Mouse (Mus musculus): ENCODE measurements around the gene Ankrd49. TPM values are rescaled to one million over a fixed set of nuclear protein-coding genes. Genes with fewer than 3 reads are reported as not detected.

The Ankrd49 gene
- polyA plus RNA-seq (2014; fragmentation: Nextera tagmentation; extraction: Ambion mirVana): 25.3 and 27.2 TPM in 2 replicates

- Histone ChIP-seq H3K9me3 (ENCODE audit: control insufficient read depth, low read length) (no peaks in the 10 kb centered on the region), H3K4me2 (replicated peaks) (peak within 1 kb of the TSS; percentile 77), H3K4me1 (replicated peaks; ENCODE audit: control insufficient read depth, insufficient read depth, low read length) (peaks cover 10% of the 10 kb centered on the region; the same call in 1 of the 2 replicates), H3K9ac (peak within 1 kb of the TSS; percentile 80), H3K27ac (peak within 1 kb of the TSS; percentile 91), H3K27me3 (ENCODE audit: control insufficient read depth, insufficient read depth, low read length) (no peaks in the 10 kb centered on the region), H3K4me3 (replicated peaks; ENCODE audit: low read length) (peak within 1 kb of the TSS; percentile 61), H3K36me3 (replicated peaks; ENCODE audit: control insufficient read depth, insufficient read depth) (peaks cover 50% of the 10 kb centered on the region)
- peak; percentile 100 for ATAC-seq (ENCODE audit: low FRiP score)
- DNase-seq (ENCODE audit: low spot score): peak; percentile 99
- under 1% methylated on average over 62 of the region's 62 CpGs for WGBS
Measured at GRCm38 (mm10) chr9:14784039-14785002, at the start of gene Ankrd49, which contains the start of gene Mre11a. Ankrd49 (minus strand) TSS chr9:14784856. Mre11a (plus strand) TSS chr9:14784654.

GRCm38 (mm10) chr9:14832046-14832445 lies 47.4 kb upstream of the Ankrd49 start:
- ATAC-seq (ENCODE audit: low FRiP score): no peak
- H3K4me2 ChIP-seq (replicated peaks): no peak overlapping the region
- no peak for DNase-seq (ENCODE audit: low spot score)
- no peak overlapping the region for H3K4me3 ChIP-seq (replicated peaks; ENCODE audit: low read length)
- WGBS: 89% methylated on average over 5 of the region's 5 CpGs
- H3K4me1 ChIP-seq (replicated peaks; ENCODE audit: control insufficient read depth, insufficient read depth, low read length): no peaks in the 10 kb centered on the region
- H3K36me3 ChIP-seq (replicated peaks; ENCODE audit: control insufficient read depth, insufficient read depth): peaks cover 69% of the 10 kb centered on the region
- H3K9me3 ChIP-seq (ENCODE audit: control insufficient read depth, low read length): no peaks in the 10 kb centered on the region
- no peak overlapping the region for H3K27ac ChIP-seq
- no peaks in the 10 kb centered on the region for H3K27me3 ChIP-seq (ENCODE audit: control insufficient read depth, insufficient read depth, low read length)
- no peak overlapping the region for H3K9ac ChIP-seq

- H3K36me3 ChIP-seq (replicated peaks; ENCODE audit: control insufficient read depth, insufficient read depth): peaks cover 51% of the 10 kb centered on the region
- H3K9ac ChIP-seq: no peak overlapping the region
- ATAC-seq (ENCODE audit: low FRiP score) (no peak), DNase-seq (ENCODE audit: low spot score) (no peak)
- no peaks in the 10 kb centered on the region for H3K4me1 ChIP-seq (replicated peaks; ENCODE audit: control insufficient read depth, insufficient read depth, low read length)
- H3K27ac ChIP-seq: no peak overlapping the region
- no peak overlapping the region for H3K4me2 ChIP-seq (replicated peaks)
- H3K27me3 ChIP-seq (ENCODE audit: control insufficient read depth, insufficient read depth, low read length): no peaks in the 10 kb centered on the region
- no peaks in the 10 kb centered on the region for H3K9me3 ChIP-seq (ENCODE audit: control insufficient read depth, low read length)
- WGBS: 89% methylated on average over 2 of the region's 2 CpGs
- no peak overlapping the region for H3K4me3 ChIP-seq (replicated peaks; ENCODE audit: low read length)
Measured at GRCm38 (mm10) chr9:14827875-14828274, 43.2 kb upstream of the Ankrd49 start.

- H3K36me3 ChIP-seq (replicated peaks; ENCODE audit: control insufficient read depth, insufficient read depth): peaks cover 48% of the 10 kb centered on the region
- no peak overlapping the region for H3K4me3 ChIP-seq (replicated peaks; ENCODE audit: low read length)
- no peak overlapping the region for H3K9ac ChIP-seq
- no peaks in the 10 kb centered on the region for H3K9me3 ChIP-seq (ENCODE audit: control insufficient read depth, low read length)
- ATAC-seq (ENCODE audit: low FRiP score): no peak
- no peaks in the 10 kb centered on the region for H3K4me1 ChIP-seq (replicated peaks; ENCODE audit: control insufficient read depth, insufficient read depth, low read length)
- H3K4me2 ChIP-seq (replicated peaks): no peak overlapping the region
- 91% methylated on average over 5 of the region's 5 CpGs for WGBS
- H3K27me3 ChIP-seq (ENCODE audit: control insufficient read depth, insufficient read depth, low read length): no peaks in the 10 kb centered on the region
- H3K27ac ChIP-seq: no peak overlapping the region
- no peak for DNase-seq (ENCODE audit: low spot score)
Measured at GRCm38 (mm10) chr9:14824840-14825239, 40.2 kb upstream of the Ankrd49 start.

GRCm38 (mm10) chr9:14821396-14821795 lies 36.7 kb upstream of the Ankrd49 start:
- Histone ChIP-seq H3K4me1 (replicated peaks; ENCODE audit: control insufficient read depth, insufficient read depth, low read length) (no peaks in the 10 kb centered on the region), H3K27ac (no peak overlapping the region), H3K4me2 (replicated peaks) (no peak overlapping the region), H3K9me3 (ENCODE audit: control insufficient read depth, low read length) (no peaks in the 10 kb centered on the region), H3K27me3 (ENCODE audit: control insufficient read depth, insufficient read depth, low read length) (no peaks in the 10 kb centered on the region), H3K9ac (no peak overlapping the region), H3K4me3 (replicated peaks; ENCODE audit: low read length) (no peak overlapping the region), H3K36me3 (replicated peaks; ENCODE audit: control insufficient read depth, insufficient read depth) (peaks cover 60% of the 10 kb centered on the region)
- no peak for DNase-seq (ENCODE audit: low spot score)
- no peak for ATAC-seq (ENCODE audit: low FRiP score)

- 95% methylated on average over 5 of the region's 5 CpGs for WGBS
- Histone ChIP-seq H3K4me1 (replicated peaks; ENCODE audit: control insufficient read depth, insufficient read depth, low read length) (no peaks in the 10 kb centered on the region), H3K36me3 (replicated peaks; ENCODE audit: control insufficient read depth, insufficient read depth) (peaks cover 71% of the 10 kb centered on the region), H3K9ac (no peak overlapping the region), H3K27me3 (ENCODE audit: control insufficient read depth, insufficient read depth, low read length) (no peaks in the 10 kb centered on the region), H3K4me3 (replicated peaks; ENCODE audit: low read length) (no peak overlapping the region), H3K9me3 (ENCODE audit: control insufficient read depth, low read length) (no peaks in the 10 kb centered on the region), H3K4me2 (replicated peaks) (no peak overlapping the region), H3K27ac (no peak overlapping the region)
- DNase-seq (ENCODE audit: low spot score) (no peak), ATAC-seq (ENCODE audit: low FRiP score) (no peak)
Measured at GRCm38 (mm10) chr9:14810111-14810510, 25.5 kb upstream of the Ankrd49 start.

GRCm38 (mm10) chr9:14806786-14807185 lies 22.1 kb upstream of the Ankrd49 start:
- Histone ChIP-seq H3K27me3 (ENCODE audit: control insufficient read depth, insufficient read depth, low read length) (no peaks in the 10 kb centered on the region), H3K36me3 (replicated peaks; ENCODE audit: control insufficient read depth, insufficient read depth) (peaks cover 66% of the 10 kb centered on the region), H3K9ac (no peak overlapping the region), H3K4me3 (replicated peaks; ENCODE audit: low read length) (no peak overlapping the region), H3K4me2 (replicated peaks) (no peak overlapping the region), H3K4me1 (replicated peaks; ENCODE audit: control insufficient read depth, insufficient read depth, low read length) (no peaks in the 10 kb centered on the region), H3K27ac (no peak overlapping the region), H3K9me3 (ENCODE audit: control insufficient read depth, low read length) (no peaks in the 10 kb centered on the region)
- DNase-seq (ENCODE audit: low spot score): no peak
- no peak for ATAC-seq (ENCODE audit: low FRiP score)
- 100% methylated on average over 1 of the region's 1 CpGs for WGBS

- Histone ChIP-seq H3K4me2 (replicated peaks) (no peak overlapping the region), H3K4me1 (replicated peaks; ENCODE audit: control insufficient read depth, insufficient read depth, low read length) (no peaks in the 10 kb centered on the region), H3K36me3 (replicated peaks; ENCODE audit: control insufficient read depth, insufficient read depth) (peaks cover 64% of the 10 kb centered on the region), H3K27ac (no peak overlapping the region), H3K4me3 (replicated peaks; ENCODE audit: low read length) (no peak overlapping the region), H3K27me3 (ENCODE audit: control insufficient read depth, insufficient read depth, low read length) (no peaks in the 10 kb centered on the region), H3K9me3 (ENCODE audit: control insufficient read depth, low read length) (no peaks in the 10 kb centered on the region), H3K9ac (no peak overlapping the region)
- WGBS: 99% methylated on average over 2 of the region's 2 CpGs
- ATAC-seq (ENCODE audit: low FRiP score) (no peak), DNase-seq (ENCODE audit: low spot score) (no peak)
Measured at GRCm38 (mm10) chr9:14805714-14806113, 21.1 kb upstream of the Ankrd49 start.

- DNase-seq (ENCODE audit: low spot score) (no peak), ATAC-seq (ENCODE audit: low FRiP score) (no peak)
- Histone ChIP-seq H3K27ac (no peak overlapping the region), H3K4me1 (replicated peaks; ENCODE audit: control insufficient read depth, insufficient read depth, low read length) (peaks cover 10% of the 10 kb centered on the region; the same call in 1 of the 2 replicates), H3K36me3 (replicated peaks; ENCODE audit: control insufficient read depth, insufficient read depth) (peaks cover 44% of the 10 kb centered on the region), H3K9ac (no peak overlapping the region), H3K4me2 (replicated peaks) (no peak overlapping the region), H3K27me3 (ENCODE audit: control insufficient read depth, insufficient read depth, low read length) (no peaks in the 10 kb centered on the region), H3K4me3 (replicated peaks; ENCODE audit: low read length) (no peak overlapping the region), H3K9me3 (ENCODE audit: control insufficient read depth, low read length) (no peaks in the 10 kb centered on the region)
- 89% methylated on average over 6 of the region's 6 CpGs for WGBS
Measured at GRCm38 (mm10) chr9:14787356-14787755, 2.7 kb upstream of the Ankrd49 start.

All from hindbrain, embryonic 14.5 days (tissue).